Mouse (Mus musculus) midbrain, embryonic 16.5 days (tissue): Measurements from ENCODE around the gene Frmpd4. TPM values are rescaled to one million over a fixed set of nuclear protein-coding genes. Genes with fewer than 3 reads are reported as not detected.

Experiments
- ATAC-seq: fragments of 200-750 bp; cut with Nextera tagmentation; 2 replicates; pipeline ENCODE4 v1.8.0; 2017; ENCODE audit warnings: moderate TSS enrichment
- H3K27ac ChIP-seq: fragments of 300-500 bp; sonication (generic); 2 replicates; pipeline ENCODE4 v1.5.1; 2014; ENCODE audit warnings: mild to moderate bottlenecking, low read length, mixed read lengths
- H3K27me3 ChIP-seq: fragments of 300-500 bp; sonication (generic); 2 replicates; pipeline ENCODE4 v1.6.1; 2014; ENCODE audit warnings: low read depth, low read length, mixed read lengths; ENCODE audit not compliant: control insufficient read depth, insufficient read depth
- H3K36me3 ChIP-seq: fragments of 300-500 bp; sonication (generic); 2 replicates; pipeline ENCODE4 v1.6.1; 2014; ENCODE audit warnings: mild to moderate bottlenecking, low read length, moderate library complexity, mixed read lengths; ENCODE audit not compliant: control insufficient read depth, insufficient read depth
- H3K4me1 ChIP-seq: fragments of 300-500 bp; sonication (generic); 2 replicates; pipeline ENCODE4 v1.6.1; 2014; ENCODE audit warnings: mild to moderate bottlenecking, low read length, mixed read lengths; ENCODE audit not compliant: control insufficient read depth, insufficient read depth
- H3K4me2 ChIP-seq: fragments of 300-500 bp; sonication (generic); 2 replicates; pipeline ENCODE4 v1.6.1; 2014; ENCODE audit warnings: mild to moderate bottlenecking, low read length, mixed read lengths
- H3K4me3 ChIP-seq: fragments of 300-500 bp; sonication (generic); 2 replicates; pipeline ENCODE4 v1.5.1; 2014; ENCODE audit warnings: low read depth, mild to moderate bottlenecking, low read length, moderate library complexity, mixed read lengths
- H3K9ac ChIP-seq: fragments of 300-500 bp; sonication (generic); 2 replicates; pipeline ENCODE4 v1.6.1; 2014; ENCODE audit warnings: low read depth, low read length, mixed read lengths
- H3K9me3 ChIP-seq: fragments of 300-500 bp; sonication (generic); replicated peaks from 2 replicates; pipeline ENCODE4 v1.6.1; 2014; ENCODE audit warnings: mild to moderate bottlenecking, low read length, mixed read lengths; ENCODE audit not compliant: control insufficient read depth, poor library complexity, severe bottlenecking
- WGBS: fragments of 180-500 bp; shearing (Covaris S2); extraction: QIAGEN DNeasy Blood & Tissue Kit; methylation state at CpG from one replicate; pipeline ENCODE4 v1.1.7; 2014; 5-methylcytosine and 5-hydroxymethylcytosine counted together
- polyA plus RNA-seq: library from polyadenylated mRNA; unstranded; fragments of >200 nt; fragmentation: Nextera tagmentation; extraction: Ambion mirVana; gene quantifications from 2 replicates; pipeline ENCODE4 v1.2.1, GENCODE M21; 2015

Frmpd4 gene
- polyA plus RNA-seq, 1 experiment from 2014 or later, result 2.1 TPM

DNA sequence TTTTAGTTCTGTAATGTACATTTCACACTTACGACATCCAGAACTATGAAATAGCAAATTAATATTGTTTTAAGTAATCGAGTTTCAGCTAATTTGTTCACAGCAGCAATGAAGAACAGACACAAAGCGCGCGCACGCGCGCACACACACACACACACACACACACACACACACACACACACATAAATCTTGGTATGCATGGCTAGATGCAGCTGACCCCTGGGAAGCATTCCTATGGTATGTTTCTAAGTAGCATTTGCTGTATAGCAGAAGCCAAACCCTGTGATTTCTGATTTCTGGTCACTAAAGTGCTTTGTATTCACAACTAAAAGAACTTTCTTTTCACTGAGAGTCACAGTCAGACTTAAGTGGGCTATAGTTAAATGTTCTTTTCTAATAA, 922.8 kb downstream of the Frmpd4 start:
- ATAC-seq, result no peak
- Histone ChIP-seq H3K4me1 (no peaks in the 10 kb centered on the region), H3K36me3 (no peaks in the 10 kb centered on the region), H3K9ac (no peak overlapping the region), H3K27ac (no peak overlapping the region), H3K27me3 (peaks cover 8% of the 10 kb centered on the region), H3K4me2 (no peak overlapping the region), H3K9me3 (no peaks in the 10 kb centered on the region), H3K4me3 (no peak overlapping the region)
- WGBS, result 85% methylated on average over 8 of the region's 8 CpGs

DNA sequence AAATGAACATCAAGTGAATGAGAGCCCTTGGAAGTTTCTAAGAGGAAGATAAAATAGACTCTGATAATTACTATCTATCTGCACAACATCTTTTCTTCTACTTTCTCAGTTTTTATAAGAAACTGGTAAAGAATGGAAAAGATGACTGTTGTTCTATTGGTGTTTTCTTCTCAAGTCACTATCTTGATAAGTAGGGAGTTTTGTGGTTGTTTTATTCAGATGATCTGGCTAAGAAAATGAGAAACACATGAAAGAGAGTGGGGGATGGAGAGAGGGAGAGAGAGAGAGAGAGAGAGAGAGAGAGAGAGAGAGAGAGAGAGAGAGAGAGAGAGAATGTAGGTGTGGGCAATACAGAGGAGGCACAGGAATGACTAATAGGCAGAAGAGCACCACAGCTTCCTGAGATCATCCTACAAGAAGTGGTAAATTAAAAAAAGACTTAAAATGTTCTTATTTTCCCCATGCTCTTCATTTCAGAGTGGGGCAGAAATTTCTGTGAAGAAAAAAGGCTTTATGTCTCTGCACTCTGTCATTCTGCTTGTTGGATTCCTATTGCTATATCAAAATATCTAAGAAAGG, 979.3 kb downstream of the Frmpd4 start:
- ATAC-seq, result no peak
- Histone ChIP-seq H3K27me3 (no peaks in the 10 kb centered on the region), H3K36me3 (no peaks in the 10 kb centered on the region), H3K4me2 (no peak overlapping the region), H3K4me1 (no peaks in the 10 kb centered on the region), H3K27ac (no peak overlapping the region), H3K9me3 (no peaks in the 10 kb centered on the region), H3K9ac (no peak overlapping the region), H3K4me3 (no peak overlapping the region)

DNA sequence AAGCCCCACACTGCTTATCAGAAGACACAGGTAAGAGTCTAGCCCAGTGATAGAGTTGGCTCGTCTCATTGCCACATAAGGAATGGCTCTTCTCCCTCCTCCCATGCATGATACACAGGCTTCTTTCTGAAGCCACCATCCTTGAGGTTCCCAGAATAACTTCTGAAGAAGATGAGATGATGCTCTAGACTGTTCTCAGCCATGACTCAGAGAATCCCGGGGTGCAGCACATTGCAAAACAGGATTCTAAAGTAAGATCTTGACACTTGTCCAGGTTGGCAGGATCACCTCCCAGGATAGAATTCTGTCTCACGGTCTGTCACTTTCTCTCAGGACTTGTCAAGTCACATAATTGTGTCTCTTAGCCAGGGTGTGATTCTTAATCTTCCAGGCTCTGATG, 1024.2 kb downstream of the Frmpd4 start:
- Histone ChIP-seq H3K27ac (no peak overlapping the region), H3K4me2 (no peak overlapping the region)

DNA sequence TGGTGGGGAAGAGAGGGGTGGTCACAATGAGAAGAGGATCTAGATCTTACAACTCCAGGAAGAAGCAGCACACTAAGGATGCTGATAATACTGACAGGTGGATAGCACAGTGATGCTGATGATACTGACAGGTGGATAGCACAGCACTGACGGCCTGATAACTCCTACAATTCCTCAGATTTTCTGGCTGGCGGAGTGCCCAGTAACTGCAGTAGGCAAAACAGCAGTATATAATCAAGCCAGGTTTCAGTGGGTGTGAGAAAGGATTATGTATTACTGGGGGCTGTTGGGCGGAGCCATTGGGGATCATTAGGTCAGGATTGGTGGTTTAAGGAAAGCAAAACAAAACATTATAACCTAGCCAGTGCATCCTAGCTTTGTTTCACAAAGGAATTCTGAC, 1053.9 kb downstream of the Frmpd4 start:
- Histone ChIP-seq H3K9me3 (no peaks in the 10 kb centered on the region), H3K4me1 (no peaks in the 10 kb centered on the region), H3K36me3 (no peaks in the 10 kb centered on the region), H3K9ac (no peak overlapping the region), H3K27me3 (peaks cover 8% of the 10 kb centered on the region), H3K27ac (no peak overlapping the region), H3K4me3 (no peak overlapping the region), H3K4me2 (no peak overlapping the region)
- 0 out of 2 replicates have a peak, but pooled peaks have one; percentile 14 for ATAC-seq
- WGBS, result 86% methylated on average over 3 of the region's 3 CpGs

More for the DNA sequence above, 1024.2 kb downstream of the Frmpd4 start:
- H3K36me3 ChIP-seq, result no peaks in the 10 kb centered on the region
- H3K27me3 ChIP-seq, result no peaks in the 10 kb centered on the region
- H3K4me3 ChIP-seq, result no peak overlapping the region
- no peaks in the 10 kb centered on the region for H3K4me1 ChIP-seq
- WGBS, result 92% methylated on average over 3 of the region's 3 CpGs
- H3K9me3 ChIP-seq, result no peaks in the 10 kb centered on the region
- no peak for ATAC-seq
- H3K9ac ChIP-seq, result no peak overlapping the region

DNA sequence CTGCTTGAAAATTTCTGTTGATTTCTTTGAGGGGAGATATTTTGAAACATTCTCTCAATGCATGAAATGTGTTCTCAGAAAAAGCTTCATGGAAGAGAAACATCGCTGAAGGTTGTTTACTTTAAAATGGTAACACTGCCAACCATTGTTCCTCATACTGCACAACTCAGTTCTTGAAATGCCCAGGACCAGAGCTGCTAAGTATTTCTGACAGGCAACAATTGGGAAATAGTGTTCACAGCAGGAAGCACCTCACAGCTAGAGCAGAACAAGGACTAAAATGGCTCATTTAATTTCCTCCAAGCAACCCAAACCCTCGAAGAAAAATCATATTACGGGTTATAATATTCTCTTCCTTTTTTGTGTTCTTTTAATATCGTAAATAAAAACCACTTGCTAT, 1054.5 kb downstream of the Frmpd4 start:
- H3K27me3 ChIP-seq, result peaks cover 8% of the 10 kb centered on the region
- no peaks in the 10 kb centered on the region for H3K4me1 ChIP-seq
- 69% methylated on average over 4 of the region's 4 CpGs for WGBS
- no peaks in the 10 kb centered on the region for H3K36me3 ChIP-seq
- no peak overlapping the region for H3K4me3 ChIP-seq
- ATAC-seq, result no peak
- no peaks in the 10 kb centered on the region for H3K9me3 ChIP-seq
- no peak overlapping the region for H3K4me2 ChIP-seq
- H3K27ac ChIP-seq, result no peak overlapping the region
- H3K9ac ChIP-seq, result no peak overlapping the region

DNA sequence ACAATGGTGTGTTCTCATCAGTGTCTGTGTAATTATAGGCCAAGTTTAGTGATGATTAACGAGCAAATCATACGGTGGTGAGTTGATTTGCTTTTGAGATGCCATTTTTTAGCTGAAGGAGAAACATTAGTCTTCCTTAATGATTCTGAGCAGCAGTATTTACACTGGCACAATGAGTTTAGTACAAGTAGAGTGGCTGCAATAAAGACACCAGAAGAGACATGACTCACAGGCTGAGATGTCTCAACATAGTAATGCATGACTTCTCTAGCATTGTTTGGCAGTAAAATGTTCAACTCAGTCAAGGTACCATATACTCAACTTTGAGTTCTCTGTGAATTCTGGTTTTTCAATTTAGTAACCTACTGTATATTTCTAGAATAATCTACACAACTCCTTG, 1058.6 kb downstream of the Frmpd4 start:
- no peaks in the 10 kb centered on the region for H3K9me3 ChIP-seq
- ATAC-seq, result no peak
- peaks cover 8% of the 10 kb centered on the region for H3K27me3 ChIP-seq
- H3K4me2 ChIP-seq, result no peak overlapping the region
- H3K4me1 ChIP-seq, result no peaks in the 10 kb centered on the region
- WGBS, result 79% methylated on average over 2 of the region's 2 CpGs
- no peak overlapping the region for H3K27ac ChIP-seq
- H3K36me3 ChIP-seq, result no peaks in the 10 kb centered on the region
- H3K4me3 ChIP-seq, result no peak overlapping the region
- no peak overlapping the region for H3K9ac ChIP-seq

DNA sequence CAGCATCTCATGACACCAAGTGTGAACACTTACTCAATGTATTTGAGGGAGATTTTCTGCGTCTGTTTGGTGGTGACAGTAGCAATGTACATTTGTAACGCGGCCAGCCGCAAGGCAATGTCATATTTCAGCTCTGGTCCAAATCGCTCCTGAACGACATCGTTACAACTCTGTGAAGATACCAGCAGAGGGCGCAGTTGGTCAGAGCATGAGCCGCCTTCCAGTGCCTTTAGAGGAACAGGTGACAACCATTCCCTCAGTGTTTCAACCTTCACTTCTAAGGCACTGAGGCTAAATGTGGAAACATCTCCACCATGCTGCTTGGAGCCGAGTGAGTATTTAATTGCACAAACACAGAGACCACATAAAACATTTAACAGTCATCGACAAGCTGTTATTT, 1079.3 kb downstream of the Frmpd4 start:
- Histone ChIP-seq H3K27ac (no peak overlapping the region), H3K4me3 (no peak overlapping the region), H3K4me2 (no peak overlapping the region), H3K9ac (no peak overlapping the region), H3K4me1 (no peaks in the 10 kb centered on the region), H3K36me3 (no peaks in the 10 kb centered on the region), H3K27me3 (peaks cover 4% of the 10 kb centered on the region), H3K9me3 (no peaks in the 10 kb centered on the region)
- peak; percentile 90 for ATAC-seq
- 29% methylated on average over 11 of the region's 11 CpGs for WGBS

DNA sequence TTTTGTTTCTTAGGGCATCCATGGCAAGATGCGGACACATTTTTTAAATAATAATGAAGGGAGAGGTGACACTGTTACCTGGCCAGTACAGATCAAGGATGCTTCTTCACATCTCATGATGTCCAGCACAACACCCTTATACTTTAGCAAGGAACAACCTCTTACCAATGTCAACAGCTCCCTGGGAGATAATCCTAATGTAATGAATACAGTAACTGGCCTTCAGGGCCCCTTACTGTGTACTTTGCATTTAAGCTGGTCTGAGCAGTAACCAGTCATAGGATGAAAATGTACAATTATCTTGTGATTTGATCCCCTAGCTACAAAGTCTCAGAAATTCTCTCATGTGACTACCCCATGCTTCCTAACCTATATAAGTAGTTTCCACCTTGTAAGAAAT, 1084.8 kb downstream of the Frmpd4 start:
- ATAC-seq, result no peak
- H3K27ac ChIP-seq, result no peak overlapping the region
- H3K27me3 ChIP-seq, result peaks cover 6% of the 10 kb centered on the region
- H3K36me3 ChIP-seq, result no peaks in the 10 kb centered on the region
- no peak overlapping the region for H3K4me2 ChIP-seq
- H3K9me3 ChIP-seq, result no peaks in the 10 kb centered on the region
- no peak overlapping the region for H3K9ac ChIP-seq
- H3K4me1 ChIP-seq, result no peaks in the 10 kb centered on the region
- WGBS, result 89% methylated on average over 1 of the region's 1 CpGs
- no peak overlapping the region for H3K4me3 ChIP-seq

DNA sequence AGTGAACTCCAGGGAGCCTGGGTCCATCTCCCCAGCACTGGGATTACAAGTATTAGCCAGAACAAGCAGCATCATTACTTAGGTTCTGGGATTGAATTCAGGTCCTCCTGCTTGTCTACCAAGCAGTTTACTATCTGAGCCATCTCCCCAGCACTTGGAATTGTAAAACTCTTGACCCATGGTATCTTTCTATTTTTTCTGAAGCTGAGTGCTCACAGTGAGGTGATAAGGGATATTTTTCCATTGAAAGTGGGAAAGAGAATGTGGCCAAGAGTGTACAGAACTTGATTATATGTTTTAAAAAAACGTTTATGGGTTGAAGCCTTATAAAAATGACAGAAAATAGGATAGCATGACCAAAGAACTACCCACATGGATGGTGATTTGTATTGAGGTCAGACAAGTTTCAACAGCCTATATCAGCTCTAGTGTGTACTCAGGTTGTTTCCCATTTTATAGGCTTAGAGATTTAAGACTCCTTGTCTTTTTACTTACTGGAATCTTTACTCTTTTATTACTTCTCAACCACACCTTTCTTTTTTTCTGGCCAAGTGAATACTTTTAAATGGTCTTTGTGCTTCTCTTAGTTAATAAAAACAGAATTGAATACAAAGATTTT, 1085.3 kb downstream of the Frmpd4 start:
- Histone ChIP-seq H3K4me1 (no peaks in the 10 kb centered on the region), H3K27ac (no peak overlapping the region), H3K9ac (no peak overlapping the region), H3K36me3 (no peaks in the 10 kb centered on the region), H3K4me2 (no peak overlapping the region), H3K9me3 (no peaks in the 10 kb centered on the region), H3K27me3 (peaks cover 7% of the 10 kb centered on the region), H3K4me3 (no peak overlapping the region)
- ATAC-seq, result no peak
- 45% methylated on average over 1 of the region's 1 CpGs for WGBS
